Mouse (Mus musculus): Measurements from ENCODE around the gene Hs3st5.

The Hs3st5 gene

GRCm38 (mm10) chr10:36800925-36801482 is 294.4 kb downstream of the Hs3st5 start:
- no peak for DNase-seq (ENCODE audit: low spot score in 2 of 2)

- DNase-seq (ENCODE audit: low spot score in 2 of 2): no peak
Observed at GRCm38 (mm10) chr10:36803705-36804104, 297.1 kb downstream of the Hs3st5 start.

- DNase-seq (ENCODE audit: low spot score in 2 of 2): no peak
Observed at GRCm38 (mm10) chr10:36805265-36805664, 298.7 kb downstream of the Hs3st5 start.

DNA sequence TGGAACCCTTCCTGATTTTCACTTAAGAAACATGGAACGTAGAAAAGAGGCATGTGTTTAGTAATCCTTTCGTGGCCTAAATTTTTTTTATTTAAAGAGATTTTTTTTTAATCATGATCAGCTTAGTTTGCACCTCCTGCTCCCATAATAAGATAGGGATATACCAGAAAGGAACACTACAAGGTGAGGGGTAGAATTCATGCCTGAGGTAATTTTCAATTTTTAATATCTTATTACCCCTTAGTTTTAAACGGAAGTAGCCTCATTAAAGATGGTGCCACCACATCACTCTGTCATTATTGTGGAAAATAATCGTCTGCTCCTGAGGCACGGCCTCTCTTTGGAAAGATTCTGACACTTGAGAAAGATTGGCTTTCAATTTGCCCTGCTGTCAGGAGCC is 299.2 kb downstream of the Hs3st5 start:
- DNase-seq (ENCODE audit: low spot score in 2 of 2): no peak

DNA sequence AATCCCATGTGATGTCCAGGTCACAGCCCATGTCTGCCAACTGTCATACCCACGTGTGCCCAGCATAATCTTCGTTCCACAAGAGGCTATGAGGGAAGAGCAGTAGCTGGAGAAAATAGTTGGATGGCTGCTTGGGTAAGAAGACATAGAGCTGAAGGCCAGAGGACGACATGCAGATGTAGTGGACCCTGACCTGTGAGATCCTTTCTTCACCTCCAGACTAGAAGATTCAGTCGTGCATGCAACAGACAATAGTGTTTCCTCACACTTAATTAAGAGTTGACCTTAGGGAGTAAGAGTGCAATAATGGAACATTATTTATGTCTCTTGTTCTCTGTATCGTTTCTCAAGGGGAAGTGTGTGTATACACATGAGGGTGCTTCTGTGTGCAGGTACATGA is 300.4 kb downstream of the Hs3st5 start:
- DNase-seq (ENCODE audit: low spot score in 2 of 2): no peak

- DNase-seq (ENCODE audit: low spot score in 2 of 2): no peak
Observed at GRCm38 (mm10) chr10:36818867-36819266, 312.3 kb downstream of the Hs3st5 start.

- no peak for DNase-seq (ENCODE audit: low spot score in 2 of 2)
Observed at GRCm38 (mm10) chr10:36829079-36829478, 322.5 kb downstream of the Hs3st5 start.

GRCm38 (mm10) chr10:36832204-36832603 is 325.6 kb downstream of the Hs3st5 start:
- DNase-seq (ENCODE audit: low spot score in 2 of 2): no peak

GRCm38 (mm10) chr10:36834224-36834623 is 327.6 kb downstream of the Hs3st5 start:
- DNase-seq (ENCODE audit: low spot score in 2 of 2): peak; percentile 37 to 41

DNA sequence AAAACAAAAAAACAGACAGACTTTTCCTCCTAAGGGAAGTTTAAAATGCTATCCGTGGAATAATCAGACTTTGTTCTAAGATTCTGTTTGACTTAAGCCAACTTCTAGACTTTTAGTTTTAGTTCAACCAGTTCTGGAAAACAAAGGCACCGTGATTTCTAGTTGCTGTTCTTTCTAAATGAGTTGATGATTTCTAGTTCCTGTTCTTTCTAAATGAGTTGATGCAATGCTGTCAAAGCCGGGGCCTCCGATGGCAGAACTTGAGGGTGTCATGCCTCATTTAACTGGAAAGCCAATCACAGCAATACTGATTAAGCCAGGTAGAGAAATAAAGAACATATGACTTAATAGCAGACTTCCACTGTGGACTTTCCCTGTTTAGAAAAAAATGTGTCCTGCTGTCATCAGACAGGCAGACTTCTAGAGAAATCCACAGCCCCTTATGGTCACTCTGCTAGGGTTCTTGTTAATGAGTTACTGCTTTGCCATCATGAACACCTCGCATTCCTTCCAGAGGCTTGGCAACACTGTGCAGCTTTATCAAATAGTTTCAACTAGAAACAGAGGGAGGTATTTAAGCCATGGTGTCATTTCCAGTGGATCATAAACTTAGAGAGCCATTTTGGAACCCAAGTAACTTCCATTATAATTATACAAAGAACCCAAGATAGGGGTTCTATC is 329.4 kb downstream of the Hs3st5 start:
- DNase-seq (ENCODE audit: low spot score in 2 of 2): no peak

DNA sequence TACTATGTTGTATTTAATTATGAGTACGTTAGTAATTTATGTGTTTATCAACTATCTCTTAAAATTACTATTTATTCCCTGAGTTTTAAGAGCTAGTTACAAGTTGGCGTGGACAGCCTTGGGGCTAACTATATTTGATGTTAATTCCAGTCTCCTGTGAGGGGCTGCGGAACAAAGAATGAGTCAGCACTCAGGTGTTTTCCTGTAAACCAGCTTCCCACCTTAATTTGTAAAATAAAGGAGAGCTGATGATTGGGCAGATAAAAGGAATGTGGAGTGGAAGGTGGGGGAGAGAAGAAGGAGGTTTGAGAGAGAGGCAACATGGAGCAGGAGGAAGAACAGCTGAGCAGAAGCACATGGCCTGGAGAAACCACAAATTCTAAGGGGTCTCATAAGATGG is 343.6 kb downstream of the Hs3st5 start:
- no peak for DNase-seq (ENCODE audit: low spot score in 2 of 2)

DNA sequence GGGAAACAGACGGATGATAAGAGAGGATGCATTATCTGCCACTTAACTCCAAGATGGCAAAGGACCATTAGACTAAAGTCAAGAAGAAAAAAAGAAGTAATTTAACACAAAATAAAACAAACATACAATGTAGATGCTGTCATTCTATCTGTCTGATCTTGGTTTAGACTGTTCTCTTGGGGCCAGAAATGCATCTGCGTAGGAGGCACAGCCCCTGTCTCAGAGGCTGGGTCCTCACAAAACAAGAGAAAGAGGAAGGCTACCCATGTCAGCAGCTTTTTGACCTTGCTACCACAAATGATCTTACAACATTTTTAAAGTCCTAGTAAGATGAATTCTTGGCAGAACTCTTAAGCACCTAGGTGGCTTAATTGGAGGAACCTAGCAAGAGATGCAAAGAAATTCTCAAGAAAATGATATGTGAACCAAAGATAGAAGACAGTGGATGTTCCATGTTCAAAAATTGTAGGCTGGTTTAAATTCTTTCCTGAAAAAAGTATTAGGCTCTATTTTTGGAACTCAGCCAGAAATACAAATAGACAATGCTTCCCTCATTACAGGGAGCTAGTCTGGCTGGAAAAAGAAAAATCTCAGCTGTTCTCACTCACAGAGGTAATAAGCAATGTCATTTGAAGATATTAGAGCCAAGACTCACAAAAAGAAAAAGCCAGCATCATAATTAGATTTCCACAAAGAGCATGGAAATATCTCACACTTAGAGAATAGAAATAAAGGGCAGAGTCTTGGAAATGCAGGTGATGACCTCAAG is 355.7 kb downstream of the Hs3st5 start:
- no peak for DNase-seq (ENCODE audit: low spot score in 2 of 2)

All from frontal cortex, postnatal 25 days (tissue).